Mouse (Mus musculus): ENCODE results near the gene Tmco4.
A peak's percentile ranks its signal among the peaks of the same experiment; 100 is the strongest.
"Not testable (repeated sequence)": the region's sequence is repeated elsewhere in the genome, so short reads cannot be mapped to it uniquely, and the experiment has no call there.

The Tmco4 gene

GRCm38 (mm10) chr4:138973719-138974115 is 1.0 kb downstream of the Tmco4 start:
- DNase-seq (ENCODE audit: low read depth, low spot score) = no peak

- not testable (repeated sequence) for DNase-seq (ENCODE audit: low read depth, low spot score)
These were observed 1.9 kb downstream of the Tmco4 start for GRCm38 (mm10) chr4:138974540-138974939.

- no peak for DNase-seq (ENCODE audit: low read depth, low spot score)
These were observed 2.5 kb downstream of the Tmco4 start for GRCm38 (mm10) chr4:138975194-138975593.

- no peak for DNase-seq (ENCODE audit: low read depth, low spot score)
These were observed 3.4 kb downstream of the Tmco4 start for GRCm38 (mm10) chr4:138976046-138976445.

GRCm38 (mm10) chr4:138980021-138980420 is 7.3 kb downstream of the Tmco4 start:
- no peak for DNase-seq (ENCODE audit: low read depth, low spot score)

- peak; percentile 88 for DNase-seq (ENCODE audit: low read depth, low spot score)
These were observed 8.2 kb downstream of the Tmco4 start for GRCm38 (mm10) chr4:138980771-138981420.

- DNase-seq (ENCODE audit: low read depth, low spot score) = peak; percentile 20
These were observed 10.7 kb downstream of the Tmco4 start for GRCm38 (mm10) chr4:138983422-138983821.

- peak; percentile 76 for DNase-seq (ENCODE audit: low read depth, low spot score)
These were observed 12.1 kb downstream of the Tmco4 start for GRCm38 (mm10) chr4:138984744-138985143.

- no peak for DNase-seq (ENCODE audit: low read depth, low spot score)
These were observed 13.6 kb downstream of the Tmco4 start for GRCm38 (mm10) chr4:138986280-138986679.

- no peak for DNase-seq (ENCODE audit: low read depth, low spot score)
These were observed 21.7 kb downstream of the Tmco4 start for GRCm38 (mm10) chr4:138994389-138994788.

GRCm38 (mm10) chr4:138996410-138996809 is 23.7 kb downstream of the Tmco4 start:
- peak; percentile 79 for DNase-seq (ENCODE audit: low read depth, low spot score)

GRCm38 (mm10) chr4:138997121-138997520 is 24.4 kb downstream of the Tmco4 start:
- DNase-seq (ENCODE audit: low read depth, low spot score) = peak; percentile 73

- no peak for DNase-seq (ENCODE audit: low read depth, low spot score)
These were observed 25.9 kb downstream of the Tmco4 start for GRCm38 (mm10) chr4:138998611-138999010.

GRCm38 (mm10) chr4:139001026-139001425 is 28.3 kb downstream of the Tmco4 start:
- peak; percentile 63 for DNase-seq (ENCODE audit: low read depth, low spot score)

- DNase-seq (ENCODE audit: low read depth, low spot score) = peak; percentile 53
These were observed 28.7 kb downstream of the Tmco4 start for GRCm38 (mm10) chr4:139001433-139001832.

- no peak for DNase-seq (ENCODE audit: low read depth, low spot score)
These were observed 31.4 kb downstream of the Tmco4 start for GRCm38 (mm10) chr4:139004067-139004466.

GRCm38 (mm10) chr4:139005214-139005613 is 32.5 kb downstream of the Tmco4 start:
- no peak for DNase-seq (ENCODE audit: low read depth, low spot score)

- no peak for DNase-seq (ENCODE audit: low read depth, low spot score)
These were observed 34.7 kb downstream of the Tmco4 start for GRCm38 (mm10) chr4:139007353-139007752.

GRCm38 (mm10) chr4:139007981-139008536 is 35.4 kb downstream of the Tmco4 start:
- no peak for DNase-seq (ENCODE audit: low read depth, low spot score)

- no peak for DNase-seq (ENCODE audit: low read depth, low spot score)
These were observed 38.6 kb downstream of the Tmco4 start for GRCm38 (mm10) chr4:139011201-139011702.

- no peak for DNase-seq (ENCODE audit: low read depth, low spot score)
These were observed 40.6 kb downstream of the Tmco4 start for GRCm38 (mm10) chr4:139013281-139013680.

- peak; percentile 74 for DNase-seq (ENCODE audit: low read depth, low spot score)
These were observed 42.1 kb downstream of the Tmco4 start for GRCm38 (mm10) chr4:139014793-139015192.

GRCm38 (mm10) chr4:139018388-139018787 is 45.7 kb downstream of the Tmco4 start:
- DNase-seq (ENCODE audit: low read depth, low spot score) = no peak

All from R1 (cell line).